In genomic region chr4:107938124-107938523, GRCm38 (mm10) we compare ENCODE assay signal across 24 mouse cellular contexts. TPM values are rescaled to one million over a fixed set of nuclear protein-coding genes. Genes with fewer than 3 reads are reported as not detected.
A peak's percentile ranks its signal among the peaks of the same experiment; 100 is the strongest.
DNase-seq lines count a peak whose midpoint lies in the region; ATAC-seq lines count a peak whose summit lies in the region.
"Had no signal": no experiment of that assay in that cellular context is flagged by ENCODE, and none has a peak within 500 bp of the region (broad histone marks: within the 10 kb centered on the region; RNA-seq: fewer than 3 reads in every experiment).

No protein-coding gene starts in this region.

- no peaks in the 10 kb centered on the region for H3K9me3 ChIP-seq in kidney, embryonic 15.5 days (replicated peaks)
- H3K9me3 ChIP-seq in intestine, embryonic 16.5 days (ENCODE audit: control insufficient read depth, low read length): no peaks in the 10 kb centered on the region
- H3K9me3 ChIP-seq: heart, embryonic 15.5 days; midbrain, embryonic 12.5 days; neural tube, embryonic 12.5 days had no signal

- no peak overlapping the region for H3K4me2 ChIP-seq in kidney, embryonic 15.5 days
- no peak overlapping the region for H3K4me2 ChIP-seq in intestine, embryonic 16.5 days (ENCODE audit: low read depth, low read length)
- H3K4me2 ChIP-seq: heart, embryonic 15.5 days; liver, embryonic 11.5 days; midbrain, embryonic 12.5 days; neural tube, embryonic 12.5 days had no signal

- no peak for ATAC-seq in kidney, embryonic 15.5 days (replicated peaks; ENCODE audit: low FRiP score)
- no peak for ATAC-seq in intestine, embryonic 16.5 days
- ATAC-seq: Patski had no signal

- H3K4me1 ChIP-seq in kidney, embryonic 15.5 days: peaks cover 12% of the 10 kb centered on the region; the same call in 1 of the 2 replicates
- H3K4me1 ChIP-seq in intestine, embryonic 16.5 days (ENCODE audit: control insufficient read depth, insufficient read depth, low read length): peaks cover 3% of the 10 kb centered on the region; the same call in 1 of the 2 replicates
- H3K4me1 ChIP-seq: heart, embryonic 15.5 days; midbrain, embryonic 12.5 days; neural tube, embryonic 12.5 days had no signal

- no peak overlapping the region for H3K4me3 ChIP-seq in kidney, embryonic 15.5 days (replicated peaks)
- no peak overlapping the region for H3K4me3 ChIP-seq in intestine, embryonic 16.5 days (ENCODE audit: low read length)
- H3K4me3 ChIP-seq: heart, adult 2 months; heart, embryonic 15.5 days; layer of hippocampus, adult 2 months; left cerebral cortex, adult 2 months; midbrain, embryonic 12.5 days; neural tube, embryonic 12.5 days had no signal

- H3K9ac ChIP-seq in kidney, embryonic 15.5 days: no peak overlapping the region
- no peak overlapping the region for H3K9ac ChIP-seq in intestine, embryonic 16.5 days (ENCODE audit: low read depth, low read length)
- H3K9ac ChIP-seq: heart, embryonic 15.5 days; midbrain, embryonic 12.5 days; neural tube, embryonic 12.5 days had no signal

- DNase-seq in kidney, postnatal 10 days: no peak
- DNase-seq in right cerebral cortex, postnatal 4 days: peak; percentile 17
- no peak for DNase-seq in right cerebral cortex, postnatal 14 days
- DNase-seq in retina, postnatal 1 day: no peak
- no peak for DNase-seq in layer of hippocampus, postnatal 25 days (ENCODE audit: extremely low spot score in 1 of 2, low spot score in 1 of 2)
- DNase-seq: adrenal gland, postnatal 10 days; cerebellum, adult 11 months; gastrocnemius, postnatal 14 days; heart, adult 2 months; lung, adult 2 months; right cerebral cortex, postnatal 25 days; thymus, postnatal 25 days had no signal

- peak overlapping the region; percentile 71 for H3K27ac ChIP-seq in kidney, embryonic 15.5 days
- H3K27ac ChIP-seq in intestine, embryonic 16.5 days (ENCODE audit: low read length): peak overlapping the region; percentile 78
- H3K27ac ChIP-seq: midbrain, embryonic 12.5 days; neural tube, embryonic 12.5 days had no signal

- H3K27me3 ChIP-seq in kidney, embryonic 15.5 days: no peaks in the 10 kb centered on the region
- H3K27me3 ChIP-seq in intestine, embryonic 16.5 days (replicated peaks; ENCODE audit: control insufficient read depth, insufficient read depth, low read length): no peaks in the 10 kb centered on the region
- H3K27me3 ChIP-seq: heart, embryonic 15.5 days; midbrain, embryonic 12.5 days; neural tube, embryonic 12.5 days; Patski had no signal

- no peaks in the 10 kb centered on the region for H3K36me3 ChIP-seq in kidney, embryonic 15.5 days
- no peaks in the 10 kb centered on the region for H3K36me3 ChIP-seq in intestine, embryonic 16.5 days (ENCODE audit: control insufficient read depth, insufficient read depth, low read length)
- H3K36me3 ChIP-seq: heart, embryonic 15.5 days; midbrain, embryonic 12.5 days; neural tube, embryonic 12.5 days had no signal

- WGBS in kidney, embryonic 15.5 days: 84% methylated on average over 2 of the region's 2 CpGs
- WGBS in intestine, embryonic 16.5 days: 71% methylated on average over 2 of the region's 2 CpGs

RNA-seq across cellular contexts. Expression of gene Cpt2, which starts 14.7 kb away (rescaled TPM):
- polyA plus RNA-seq in kidney, embryonic 15.5 days (2015; fragmentation: Nextera tagmentation; extraction: Ambion mirVana): 45.6 and 49.7 TPM in 2 replicates
- 142 and 155 TPM in 2 replicates for polyA plus RNA-seq in intestine, embryonic 16.5 days (2015; fragmentation: Nextera tagmentation; extraction: Ambion mirVana)
- 1 to 10 TPM; 6.7 to 7.3 TPM for total RNA-seq in layer of hippocampus, postnatal 25 days (2021)

RNA-seq across cellular contexts. Expression of gene Slc1a7, which starts 30.0 kb away (rescaled TPM):
- not detected in 2 replicates for polyA plus RNA-seq in kidney, embryonic 15.5 days (2015; fragmentation: Nextera tagmentation; extraction: Ambion mirVana)
- polyA plus RNA-seq in intestine, embryonic 16.5 days (2015; fragmentation: Nextera tagmentation; extraction: Ambion mirVana): 0.12 and 0.15 TPM in 2 replicates
- total RNA-seq in layer of hippocampus, postnatal 25 days (2021): not detected
- total RNA-seq: hematopoietic stem cell, adult 5-6 weeks; layer of hippocampus, adult 2 months had no signal
- polyA plus RNA-seq: forebrain, embryonic 14.5 days; limb, embryonic 11.5 days; liver, embryonic 11.5 days; midbrain, embryonic 12.5 days; neural tube, embryonic 12.5 days had no signal

RNA-seq across cellular contexts. Expression of gene 0610037L13Rik, which starts 48.5 kb away (rescaled TPM):
- 122 and 135 TPM in 2 replicates for polyA plus RNA-seq in kidney, embryonic 15.5 days (2015; fragmentation: Nextera tagmentation; extraction: Ambion mirVana)
- 87.7 and 93.8 TPM in 2 replicates for polyA plus RNA-seq in intestine, embryonic 16.5 days (2015; fragmentation: Nextera tagmentation; extraction: Ambion mirVana)
- total RNA-seq in layer of hippocampus, postnatal 25 days (2021): 10 to 100 TPM; 64.8 to 71.3 TPM

RNA-seq across cellular contexts. Expression of gene Magoh, which starts 58.6 kb away (rescaled TPM):
- 199 and 241 TPM in 2 replicates for polyA plus RNA-seq in kidney, embryonic 15.5 days (2015; fragmentation: Nextera tagmentation; extraction: Ambion mirVana)
- polyA plus RNA-seq in intestine, embryonic 16.5 days (2015; fragmentation: Nextera tagmentation; extraction: Ambion mirVana): 132 and 139 TPM in 2 replicates
- total RNA-seq in layer of hippocampus, postnatal 25 days (2021): 10 to 100 TPM; 37.6 to 41.9 TPM
